Mouse (Mus musculus) midbrain, embryonic 10.5 days (tissue): Measurements from ENCODE around the gene Timm10. TPM values are rescaled to one million over a fixed set of nuclear protein-coding genes. Genes with fewer than 3 reads are reported as not detected.

Experiments
- DNase-seq: peaks from one replicate; pipeline ENCODE4 v3.0.0-alpha.2; 2017; ENCODE audit warnings: low spot score
- H3K27ac ChIP-seq: fragments of 300-500 bp; sonication (generic); replicated peaks from 2 replicates; pipeline ENCODE4 v1.5.1; 2016; ENCODE audit warnings: mild to moderate bottlenecking
- H3K27me3 ChIP-seq: fragments of 300-500 bp; sonication (generic); 2 replicates; pipeline ENCODE4 v1.6.1; 2016; ENCODE audit warnings: low read depth, mild to moderate bottlenecking; ENCODE audit not compliant: poor library complexity, severe bottlenecking
- H3K36me3 ChIP-seq: fragments of 300-500 bp; sonication (generic); 2 replicates; pipeline ENCODE4 v1.6.1; 2016; ENCODE audit warnings: mild to moderate bottlenecking, moderate library complexity
- H3K4me1 ChIP-seq: fragments of 300-500 bp; sonication (generic); 2 replicates; pipeline ENCODE4 v1.6.1; 2016
- H3K4me3 ChIP-seq: fragments of 300-500 bp; sonication (generic); 2 replicates; pipeline ENCODE4 v1.5.1; 2016; ENCODE audit warnings: mild to moderate bottlenecking, moderate library complexity
- H3K9me3 ChIP-seq: fragments of 300-500 bp; sonication (generic); replicated peaks from 2 replicates; pipeline ENCODE4 v1.6.1; 2016; ENCODE audit warnings: mild to moderate bottlenecking
- WGBS: fragments of 180-500 bp; shearing (Covaris S2); methylation state at CpG from one replicate; pipeline ENCODE4 v1.1.7; 2016; 5-methylcytosine and 5-hydroxymethylcytosine counted together
- polyA plus RNA-seq: library from polyadenylated mRNA; unstranded; fragments of >200 nt; fragmentation: Nextera tagmentation; extraction: Ambion mirVana; gene quantifications from 2 replicates; pipeline ENCODE4 v1.2.1, GENCODE M21; 2016

Timm10 gene
- polyA plus RNA-seq, 1 experiment from 2014 or later = 64.0 TPM

GRCm38 (mm10) chr2:84870623-84871160 lies 43.9 kb downstream of the Timm10 start:
- H3K4me3 ChIP-seq = no peak overlapping the region
- H3K27ac ChIP-seq = no peak overlapping the region
- peaks cover 100% of the 10 kb centered on the region for H3K27me3 ChIP-seq
- DNase-seq = no peak
- no peaks in the 10 kb centered on the region for H3K36me3 ChIP-seq
- 70% methylated on average over 4 of the region's 4 CpGs for WGBS
- no peaks in the 10 kb centered on the region for H3K9me3 ChIP-seq
- H3K4me1 ChIP-seq = peaks cover 31% of the 10 kb centered on the region

GRCm38 (mm10) chr2:84872105-84872716 lies 45.4 kb downstream of the Timm10 start:
- Histone ChIP-seq H3K4me1 (peaks cover 21% of the 10 kb centered on the region), H3K27me3 (peaks cover 98% of the 10 kb centered on the region), H3K36me3 (no peaks in the 10 kb centered on the region), H3K9me3 (no peaks in the 10 kb centered on the region), H3K27ac (peak overlapping the region; percentile 49; the same call in 1 of the 2 replicates), H3K4me3 (peak overlapping the region; percentile 57)
- WGBS = 1% methylated on average over 78 of the region's 78 CpGs
- peak; percentile 38 for DNase-seq

GRCm38 (mm10) chr2:84875842-84876241 lies 49.0 kb downstream of the Timm10 start:
- no peak overlapping the region for H3K27ac ChIP-seq
- no peak for DNase-seq

More at GRCm38 (mm10) chr2:84875842-84876241, 49.0 kb downstream of the Timm10 start:
- 57% methylated on average over 6 of the region's 6 CpGs for WGBS
- Histone ChIP-seq H3K4me1 (peaks cover 21% of the 10 kb centered on the region), H3K9me3 (no peaks in the 10 kb centered on the region), H3K4me3 (no peak overlapping the region), H3K36me3 (no peaks in the 10 kb centered on the region), H3K27me3 (peaks cover 76% of the 10 kb centered on the region)

Other genes starting within 250 kb of the Timm10 start
- 37.5 and 40.9 TPM in 2 replicates for gene Ctnnd1, start 176.2 kb upstream of the Timm10 start, polyA plus RNA-seq
- 0.22 and 0.47 TPM in 2 replicates for gene Btbd18, start 167.9 kb upstream of the Timm10 start, polyA plus RNA-seq
- gene Selenoh, start 156.2 kb upstream of the Timm10 start, polyA plus RNA-seq = 505 and 545 TPM in 2 replicates
- gene Gm28635, start 149.0 kb upstream of the Timm10 start, polyA plus RNA-seq = not detected in 2 replicates
- gene Med19, start 148.6 kb upstream of the Timm10 start, polyA plus RNA-seq = 46.8 and 48.4 TPM in 2 replicates
- 186 and 196 TPM in 2 replicates for gene Tmx2, start 147.9 kb upstream of the Timm10 start, polyA plus RNA-seq
- 22.8 and 26.0 TPM in 2 replicates for gene Zdhhc5, start 111.8 kb upstream of the Timm10 start, polyA plus RNA-seq
- 51.6 and 52.6 TPM in 2 replicates for gene Clp1, start 99.6 kb upstream of the Timm10 start, polyA plus RNA-seq
- 8.2 and 14.7 TPM in 2 replicates for gene Ypel4, start 92.9 kb upstream of the Timm10 start, polyA plus RNA-seq
- 9.0 and 10.8 TPM in 2 replicates for gene Gm19426, start 83.3 kb upstream of the Timm10 start, polyA plus RNA-seq
- gene Serping1, start 51.6 kb upstream of the Timm10 start, polyA plus RNA-seq = 27.6 and 35.8 TPM in 2 replicates
- 33.0 and 34.5 TPM in 2 replicates for gene Ube2l6, start 28.2 kb upstream of the Timm10 start, polyA plus RNA-seq
- 0.20 TPM in 1 of 2 replicates, not detected in the other for gene Smtnl1, start 4.3 kb upstream of the Timm10 start, polyA plus RNA-seq
- gene Slc43a1, start 11.9 kb downstream of the Timm10 start, polyA plus RNA-seq = 22.4 and 26.1 TPM in 2 replicates
- 1.4 and 1.8 TPM in 2 replicates for gene Rtn4rl2, start 59.7 kb downstream of the Timm10 start, polyA plus RNA-seq
- gene Slc43a3, start 109.6 kb downstream of the Timm10 start, polyA plus RNA-seq = 22.1 and 24.7 TPM in 2 replicates
- 0.32 TPM in 1 of 2 replicates, not detected in the other for gene Prg2, start 153.5 kb downstream of the Timm10 start, polyA plus RNA-seq
- gene Prg3, start 161.2 kb downstream of the Timm10 start, polyA plus RNA-seq = not detected in 2 replicates
- gene Ssrp1, start 210.2 kb downstream of the Timm10 start, polyA plus RNA-seq = 392 and 411 TPM in 2 replicates
- gene P2rx3, start 210.5 kb downstream of the Timm10 start, polyA plus RNA-seq = 4.7 and 6.2 TPM in 2 replicates
- gene Tnks1bp1, start 221.0 kb downstream of the Timm10 start, polyA plus RNA-seq = 29.9 and 33.7 TPM in 2 replicates